Mouse (Mus musculus) kidney, embryonic 14.5 days (tissue): ENCODE results near the gene Pacrg. TPM values are rescaled to one million over a fixed set of nuclear protein-coding genes. Genes with fewer than 3 reads are reported as not detected.

Experiments used
- ATAC-seq: fragments of 200-750 bp; cut with Nextera tagmentation; 2 replicates; pipeline ENCODE4 v1.8.0; 2017; ENCODE audit warnings: moderate number of reproducible peaks, mild to moderate bottlenecking, moderate TSS enrichment, moderate library complexity; ENCODE audit not compliant: low FRiP score, low TSS enrichment
- H3K27ac ChIP-seq: fragments of 300-500 bp; sonication (generic); 2 replicates; pipeline ENCODE4 v1.5.1; 2014; ENCODE audit warnings: low read depth, mild to moderate bottlenecking, low read length, moderate library complexity, mixed read lengths
- H3K27me3 ChIP-seq: fragments of 300-500 bp; sonication (generic); 2 replicates; pipeline ENCODE4 v1.6.1; 2014; ENCODE audit warnings: mild to moderate bottlenecking, low read length; ENCODE audit not compliant: control insufficient read depth, insufficient read depth
- H3K36me3 ChIP-seq: fragments of 300-500 bp; sonication (generic); 2 replicates; pipeline ENCODE4 v1.6.1; 2014; ENCODE audit warnings: low read length, mixed read lengths; ENCODE audit not compliant: control insufficient read depth, insufficient read depth
- H3K4me1 ChIP-seq: fragments of 300-500 bp; sonication (generic); 2 replicates; pipeline ENCODE4 v1.6.1; 2014; ENCODE audit warnings: low read length, mixed read lengths; ENCODE audit not compliant: control insufficient read depth, insufficient read depth
- H3K4me2 ChIP-seq: fragments of 300-500 bp; sonication (generic); replicated peaks from 2 replicates; pipeline ENCODE4 v1.6.1; 2014; ENCODE audit warnings: low read depth, mild to moderate bottlenecking, low read length
- H3K4me3 ChIP-seq: fragments of 300-500 bp; sonication (generic); 2 replicates; pipeline ENCODE4 v1.5.1; 2014; ENCODE audit warnings: mild to moderate bottlenecking, low read length
- H3K9ac ChIP-seq: fragments of 300-500 bp; sonication (generic); 2 replicates; pipeline ENCODE4 v1.6.1; 2014; ENCODE audit warnings: low read depth, mild to moderate bottlenecking, low read length, moderate library complexity
- H3K9me3 ChIP-seq: fragments of 300-500 bp; sonication (generic); 2 replicates; pipeline ENCODE4 v1.6.1; 2016; ENCODE audit warnings: low read length; ENCODE audit not compliant: control insufficient read depth
- WGBS: fragments of 180-500 bp; shearing (Covaris S2); extraction: QIAGEN DNeasy Blood & Tissue Kit; methylation state at CpG from one replicate; pipeline ENCODE4 v1.1.7; 2014; 5-methylcytosine and 5-hydroxymethylcytosine counted together
- polyA plus RNA-seq: library from polyadenylated mRNA; unstranded; fragments of >200 nt; fragmentation: Nextera tagmentation; extraction: Ambion mirVana; gene quantifications from 2 replicates; pipeline ENCODE4 v1.2.1, GENCODE M21; 2014

The Pacrg gene
- polyA plus RNA-seq, 1 experiment from 2014 or later = 1.7 TPM

- Histone ChIP-seq H3K4me2 (no peak overlapping the region), H3K4me1 (no peaks in the 10 kb centered on the region), H3K27me3 (no peaks in the 10 kb centered on the region), H3K9me3 (no peaks in the 10 kb centered on the region), H3K27ac (no peak overlapping the region), H3K36me3 (no peaks in the 10 kb centered on the region), H3K9ac (no peak overlapping the region), H3K4me3 (no peak overlapping the region)
- 86% methylated on average over 13 of the region's 13 CpGs for WGBS
- no peak for ATAC-seq
Measured at GRCm38 (mm10) chr17:10807261-10807998, 32.7 kb downstream of the Pacrg start.

- no peak for ATAC-seq
- Histone ChIP-seq H3K27me3 (no peaks in the 10 kb centered on the region), H3K4me2 (no peak overlapping the region), H3K4me3 (no peak overlapping the region), H3K4me1 (no peaks in the 10 kb centered on the region), H3K36me3 (no peaks in the 10 kb centered on the region), H3K27ac (no peak overlapping the region), H3K9me3 (no peaks in the 10 kb centered on the region), H3K9ac (no peak overlapping the region)
- 89% methylated on average over 4 of the region's 4 CpGs for WGBS
Measured at GRCm38 (mm10) chr17:10806692-10807091, 33.4 kb downstream of the Pacrg start.

- WGBS = 43% methylated on average over 3 of the region's 3 CpGs
- H3K4me3 ChIP-seq = no peak overlapping the region
- no peaks in the 10 kb centered on the region for H3K27me3 ChIP-seq
- no peak for ATAC-seq
- no peak overlapping the region for H3K27ac ChIP-seq
- no peaks in the 10 kb centered on the region for H3K4me1 ChIP-seq
- no peaks in the 10 kb centered on the region for H3K36me3 ChIP-seq
- H3K9me3 ChIP-seq = no peaks in the 10 kb centered on the region
- no peak overlapping the region for H3K4me2 ChIP-seq
- no peak overlapping the region for H3K9ac ChIP-seq
Measured at GRCm38 (mm10) chr17:10791661-10792060, 48.5 kb downstream of the Pacrg start.

- no peak for ATAC-seq
- Histone ChIP-seq H3K9ac (no peak overlapping the region), H3K27me3 (no peaks in the 10 kb centered on the region), H3K4me1 (no peaks in the 10 kb centered on the region), H3K9me3 (no peaks in the 10 kb centered on the region), H3K4me3 (no peak overlapping the region), H3K27ac (no peak overlapping the region), H3K36me3 (no peaks in the 10 kb centered on the region), H3K4me2 (no peak overlapping the region)
- WGBS = 72% methylated on average over 4 of the region's 4 CpGs
Measured at GRCm38 (mm10) chr17:10784401-10784920, 55.6 kb downstream of the Pacrg start.

GRCm38 (mm10) chr17:10776503-10776902 is 63.6 kb downstream of the Pacrg start:
- no peaks in the 10 kb centered on the region for H3K9me3 ChIP-seq
- WGBS = 12% methylated on average over 10 of the region's 10 CpGs
- no peak for ATAC-seq
- no peak overlapping the region for H3K4me3 ChIP-seq
- H3K4me2 ChIP-seq = no peak overlapping the region
- H3K27ac ChIP-seq = no peak overlapping the region
- no peaks in the 10 kb centered on the region for H3K27me3 ChIP-seq
- no peaks in the 10 kb centered on the region for H3K36me3 ChIP-seq
- no peak overlapping the region for H3K9ac ChIP-seq
- H3K4me1 ChIP-seq = no peaks in the 10 kb centered on the region

GRCm38 (mm10) chr17:10774468-10774867 is 65.6 kb downstream of the Pacrg start:
- H3K4me3 ChIP-seq = no peak overlapping the region
- H3K4me2 ChIP-seq = no peak overlapping the region
- H3K9ac ChIP-seq = no peak overlapping the region
- H3K27me3 ChIP-seq = no peaks in the 10 kb centered on the region
- no peaks in the 10 kb centered on the region for H3K4me1 ChIP-seq
- WGBS = 5% methylated on average over 1 of the region's 1 CpGs
- no peak overlapping the region for H3K27ac ChIP-seq
- no peaks in the 10 kb centered on the region for H3K9me3 ChIP-seq
- no peak for ATAC-seq
- no peaks in the 10 kb centered on the region for H3K36me3 ChIP-seq

GRCm38 (mm10) chr17:10772207-10772606 is 67.9 kb downstream of the Pacrg start:
- Histone ChIP-seq H3K9me3 (no peaks in the 10 kb centered on the region), H3K36me3 (no peaks in the 10 kb centered on the region), H3K4me2 (no peak overlapping the region), H3K27ac (no peak overlapping the region), H3K9ac (no peak overlapping the region), H3K4me3 (no peak overlapping the region), H3K4me1 (no peaks in the 10 kb centered on the region), H3K27me3 (no peaks in the 10 kb centered on the region)
- 62% methylated on average over 3 of the region's 3 CpGs for WGBS
- ATAC-seq = no peak

- peak; percentile 61 for ATAC-seq
- H3K27me3 ChIP-seq = no peaks in the 10 kb centered on the region
- no peak overlapping the region for H3K4me3 ChIP-seq
- no peaks in the 10 kb centered on the region for H3K9me3 ChIP-seq
- no peak overlapping the region for H3K27ac ChIP-seq
- H3K4me2 ChIP-seq = no peak overlapping the region
- WGBS = 10% methylated on average over 6 of the region's 6 CpGs
- no peaks in the 10 kb centered on the region for H3K36me3 ChIP-seq
- H3K4me1 ChIP-seq = no peaks in the 10 kb centered on the region
- H3K9ac ChIP-seq = no peak overlapping the region
Measured at GRCm38 (mm10) chr17:10769873-10770272, 70.2 kb downstream of the Pacrg start.

- WGBS = 46% methylated on average over 10 of the region's 10 CpGs
- Histone ChIP-seq H3K9ac (no peak overlapping the region), H3K9me3 (no peaks in the 10 kb centered on the region), H3K4me2 (no peak overlapping the region), H3K4me1 (no peaks in the 10 kb centered on the region), H3K27ac (no peak overlapping the region; the same call in 1 of the 2 replicates), H3K27me3 (no peaks in the 10 kb centered on the region), H3K36me3 (no peaks in the 10 kb centered on the region), H3K4me3 (no peak overlapping the region)
- peak; percentile 95 for ATAC-seq
Measured at GRCm38 (mm10) chr17:10766735-10767406, 73.2 kb downstream of the Pacrg start.
